Comparison of ENCODE assay signal across 32 mouse cellular contexts in the genomic region with DNA sequence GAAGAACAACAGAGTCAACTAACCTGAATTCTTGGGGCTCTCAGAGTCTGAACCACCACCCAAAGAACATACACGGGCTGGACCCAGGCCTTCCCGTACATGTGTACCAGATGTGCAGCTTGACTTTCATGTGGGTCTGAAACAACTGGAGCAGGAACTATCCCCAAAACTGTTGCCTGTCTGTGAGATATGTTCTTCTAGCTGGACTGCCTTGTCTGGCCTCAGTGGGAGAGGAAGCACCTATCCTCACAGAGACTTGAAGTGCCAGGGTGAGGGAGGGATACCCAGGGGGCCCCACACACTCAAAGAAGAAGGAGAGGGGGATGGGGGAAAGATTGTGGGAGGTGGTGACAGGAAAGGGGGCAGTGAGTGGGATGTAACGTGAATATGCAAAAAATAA.
"Had no signal": no experiment of that assay in that cellular context is flagged by ENCODE, and none has a peak within 500 bp of the region (broad histone marks: within the 10 kb centered on the region; RNA-seq: fewer than 3 reads in every experiment).

No protein-coding gene starts in this region.

- DNase-seq: left cerebral cortex, postnatal 4 days; liver; liver, embryonic 13.5 days; liver, postnatal 0 days; lung, adult 18-20 months; lung, adult 2 months; lung, embryonic 14.5 days; lung, postnatal 10 days; lung, postnatal 14 days; lung, postnatal 36 days; lung, postnatal 4 days; midbrain, embryonic 14.5 days had no signal

- H3K4me3 ChIP-seq: limb, embryonic 10.5 days; limb, embryonic 12.5 days; limb, embryonic 13.5 days; limb, embryonic 15.5 days; liver, embryonic 12.5 days; liver, embryonic 13.5 days; liver, embryonic 15.5 days; lung, embryonic 15.5 days; megakaryocyte, embryonic 14.5 days; midbrain, embryonic 10.5 days; midbrain, embryonic 12.5 days; midbrain, embryonic 13.5 days; midbrain, embryonic 15.5 days; myocyte; neural tube, embryonic 12.5 days had no signal

- H3K36me3 ChIP-seq: limb, embryonic 10.5 days; limb, embryonic 12.5 days; limb, embryonic 13.5 days; limb, embryonic 15.5 days; liver, embryonic 12.5 days; liver, embryonic 13.5 days; liver, embryonic 15.5 days; lung, embryonic 15.5 days; midbrain, embryonic 10.5 days; midbrain, embryonic 12.5 days; midbrain, embryonic 13.5 days; midbrain, embryonic 15.5 days; neural tube, embryonic 12.5 days had no signal

- ATAC-seq: liver, embryonic 12.5 days; liver, postnatal 0 days; lung, postnatal 0 days; midbrain, embryonic 13.5 days; midbrain, embryonic 15.5 days; midbrain, embryonic 16.5 days had no signal

- H3K9me3 ChIP-seq: limb, embryonic 10.5 days; limb, embryonic 12.5 days; limb, embryonic 13.5 days; limb, embryonic 15.5 days; liver, embryonic 12.5 days; liver, embryonic 13.5 days; liver, embryonic 15.5 days; lung, embryonic 15.5 days; megakaryocyte, embryonic 14.5 days; midbrain, embryonic 10.5 days; midbrain, embryonic 12.5 days; midbrain, embryonic 13.5 days; midbrain, embryonic 15.5 days; neural tube, embryonic 12.5 days had no signal

- H3K4me1 ChIP-seq: limb, embryonic 10.5 days; limb, embryonic 12.5 days; limb, embryonic 13.5 days; limb, embryonic 15.5 days; liver, embryonic 12.5 days; liver, embryonic 13.5 days; liver, embryonic 15.5 days; lung, embryonic 15.5 days; megakaryocyte, embryonic 14.5 days; midbrain, embryonic 10.5 days; midbrain, embryonic 12.5 days; midbrain, embryonic 13.5 days; midbrain, embryonic 15.5 days; neural tube, embryonic 12.5 days had no signal

- H3K27me3 ChIP-seq: limb, embryonic 12.5 days; limb, embryonic 13.5 days; limb, embryonic 15.5 days; lung, embryonic 15.5 days; megakaryocyte, embryonic 14.5 days; midbrain, embryonic 12.5 days; midbrain, embryonic 13.5 days; midbrain, embryonic 15.5 days; neural tube, embryonic 12.5 days had no signal

- H3K27ac ChIP-seq: limb, embryonic 10.5 days; limb, embryonic 12.5 days; limb, embryonic 13.5 days; limb, embryonic 15.5 days; liver, embryonic 12.5 days; liver, embryonic 13.5 days; liver, embryonic 14.5 days; liver, embryonic 15.5 days; lung, embryonic 15.5 days; macrophage; midbrain, embryonic 10.5 days; midbrain, embryonic 12.5 days; midbrain, embryonic 13.5 days; midbrain, embryonic 15.5 days; neural tube, embryonic 12.5 days had no signal

- H3K4me2 ChIP-seq: limb, embryonic 12.5 days; limb, embryonic 13.5 days; limb, embryonic 15.5 days; liver, embryonic 11.5 days; liver, embryonic 12.5 days; liver, embryonic 13.5 days; liver, embryonic 15.5 days; lung, embryonic 14.5 days; lung, embryonic 15.5 days; midbrain, embryonic 11.5 days; midbrain, embryonic 12.5 days; midbrain, embryonic 13.5 days; midbrain, embryonic 15.5 days; neural tube, embryonic 12.5 days had no signal

- H3K9ac ChIP-seq: limb, embryonic 12.5 days; limb, embryonic 13.5 days; limb, embryonic 15.5 days; liver, embryonic 12.5 days; liver, embryonic 13.5 days; liver, embryonic 14.5 days; liver, embryonic 15.5 days; liver, postnatal 0 days; lung, embryonic 14.5 days; lung, embryonic 15.5 days; midbrain, embryonic 12.5 days; midbrain, embryonic 13.5 days; midbrain, embryonic 15.5 days; neural tube, embryonic 12.5 days had no signal
